Mouse (Mus musculus): ENCODE results near the gene Mpl.

DNA sequence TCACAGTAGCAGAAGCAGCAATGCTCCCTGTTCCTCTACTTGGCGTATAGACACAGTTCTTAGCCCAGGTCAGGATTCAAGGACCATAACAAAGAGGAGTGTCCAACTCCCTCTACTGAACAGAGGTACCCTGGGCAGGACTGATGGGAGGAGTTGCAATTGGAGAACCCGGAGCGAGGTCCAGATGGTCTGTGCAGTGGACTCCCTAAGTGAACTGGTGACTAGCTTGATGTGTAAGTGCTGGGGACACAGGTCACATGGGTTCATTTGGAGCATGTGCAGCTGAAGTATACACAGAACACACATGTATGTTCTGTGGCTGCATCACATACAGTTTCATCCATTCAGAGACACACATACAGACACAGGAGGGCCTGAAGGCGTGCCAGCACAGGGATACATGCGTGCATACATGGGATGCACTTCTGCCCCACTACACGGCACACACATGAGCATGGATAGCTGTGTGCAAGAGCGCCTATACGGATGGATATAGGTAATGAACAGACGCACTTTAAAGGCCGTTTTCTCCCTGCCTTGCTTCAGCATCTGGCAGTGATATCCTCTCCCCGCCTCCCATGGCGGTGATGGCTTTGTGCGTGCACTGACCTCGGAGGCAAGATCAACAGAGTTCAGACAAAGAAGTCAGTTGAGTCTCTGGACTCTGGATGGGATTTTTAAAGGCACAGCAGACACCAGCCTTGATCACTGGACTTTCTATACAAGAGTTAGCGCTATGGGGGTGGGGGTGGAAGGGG lies 19.6 kb upstream of the Mpl start:
- no peak for TF ChIP-seq CTCF (IDR thresholded peaks at IDR 0.05; ENCODE audit: insufficient read depth, low read depth, low read length)
- TF ChIP-seq POLR2A (IDR thresholded peaks at IDR 0.05; ENCODE audit: insufficient read depth, low read depth, low read length): no peak

Data from olfactory bulb, adult 2 months (tissue).